Mouse (Mus musculus) urinary bladder, adult 2 months (tissue): ENCODE results near the gene Gm49405. TPM values are rescaled to one million over a fixed set of nuclear protein-coding genes. Genes with fewer than 3 reads are reported as not detected.

Source experiments
- DNase-seq: peaks from one replicate; pipeline ENCODE4 v3.0.0; 2022; ENCODE audit warnings: low spot score
- polyA plus RNA-seq: library from polyadenylated mRNA; depleted of rRNA; stranded (reverse); fragments of >200 nt; gene quantifications from 2 replicates; pipeline ENCODE4 v1.2.3, GENCODE M21; 2012

The Gm49405 gene
- polyA plus RNA-seq, 1 experiment, result 3.2 TPM

GRCm38 (mm10) chr19:3988066-3988465 lies 12.4 kb upstream of the Gm49405 start:
- no peak for DNase-seq

- DNase-seq, result no peak
These were observed 11.7 kb upstream of the Gm49405 start for GRCm38 (mm10) chr19:3988750-3989149.

GRCm38 (mm10) chr19:3990804-3991203 lies 9.6 kb upstream of the Gm49405 start:
- DNase-seq, result no peak

GRCm38 (mm10) chr19:3991562-3991961 lies 8.9 kb upstream of the Gm49405 start:
- no peak for DNase-seq

- DNase-seq, result no peak
These were observed 8.5 kb upstream of the Gm49405 start for GRCm38 (mm10) chr19:3991966-3992365.

GRCm38 (mm10) chr19:3992416-3992815 lies 8.0 kb upstream of the Gm49405 start, which contains the start of gene Tbx10:
Tbx10 (plus strand) TSS chr19:3992752.
- DNase-seq, result no peak

- DNase-seq, result no peak
These were observed 5.5 kb upstream of the Gm49405 start for GRCm38 (mm10) chr19:3994932-3995331.

GRCm38 (mm10) chr19:3995505-3995904 lies 4.9 kb upstream of the Gm49405 start:
- DNase-seq, result no peak

GRCm38 (mm10) chr19:3996106-3996505 lies 4.3 kb upstream of the Gm49405 start:
- DNase-seq, result no peak

GRCm38 (mm10) chr19:3996747-3997146 lies 3.7 kb upstream of the Gm49405 start:
- no peak for DNase-seq

GRCm38 (mm10) chr19:3997231-3997630 lies 3.2 kb upstream of the Gm49405 start:
- DNase-seq, result no peak

GRCm38 (mm10) chr19:3998335-3998734 lies 2.1 kb upstream of the Gm49405 start:
- DNase-seq, result no peak

- DNase-seq, result no peak
These were observed 1.2 kb upstream of the Gm49405 start for GRCm38 (mm10) chr19:3999121-3999730.

GRCm38 (mm10) chr19:4000949-4001525 lies 611 bp downstream of the Gm49405 start:
- DNase-seq, result no peak

GRCm38 (mm10) chr19:4001752-4002151 lies 1.3 kb downstream of the Gm49405 start:
- no peak for DNase-seq

- no peak for DNase-seq
These were observed 2.7 kb downstream of the Gm49405 start, which contains the start of gene Doc2g for GRCm38 (mm10) chr19:4003112-4003511. Doc2g (plus strand) TSS chr19:4003313.

GRCm38 (mm10) chr19:4003641-4004040 lies 3.2 kb downstream of the Gm49405 start:
- no peak for DNase-seq

- DNase-seq, result no peak
These were observed 3.9 kb downstream of the Gm49405 start for GRCm38 (mm10) chr19:4004331-4004730.

- DNase-seq, result no peak
These were observed 4.7 kb downstream of the Gm49405 start for GRCm38 (mm10) chr19:4005091-4005490.

- DNase-seq, result no peak
These were observed 5.5 kb downstream of the Gm49405 start for GRCm38 (mm10) chr19:4005971-4006370.

GRCm38 (mm10) chr19:4011086-4011485 lies 10.7 kb downstream of the Gm49405 start:
- DNase-seq, result no peak

- DNase-seq, result peak; percentile 86
These were observed 12.1 kb downstream of the Gm49405 start, which contains the start of gene Ndufv1 for GRCm38 (mm10) chr19:4012432-4013022. Ndufv1 (minus strand) TSS chr19:4012806.

GRCm38 (mm10) chr19:4013066-4013465 lies 12.6 kb downstream of the Gm49405 start:
- no peak for DNase-seq
